Mouse (Mus musculus) liver, adult 10 weeks (tissue): Measurements from ENCODE around the gene Suz12. TPM values are rescaled to one million over a fixed set of nuclear protein-coding genes. Genes with fewer than 3 reads are reported as not detected.

Source experiments
- polyA plus RNA-seq: library from polyadenylated mRNA; stranded (reverse); fragments of 350-450 nt; fragmentation: Illumina TruSeq; extraction: RNeasy Lipid Tissue Mini Kit (QIAGEN cat#74804); gene quantifications from one replicate; pipeline ENCODE4 v1.2.3, GENCODE M21; 2014; ENCODE audit warnings: low read depth, low replicate concordance

Gene Suz12
- 36.8 TPM for polyA plus RNA-seq

DNA sequence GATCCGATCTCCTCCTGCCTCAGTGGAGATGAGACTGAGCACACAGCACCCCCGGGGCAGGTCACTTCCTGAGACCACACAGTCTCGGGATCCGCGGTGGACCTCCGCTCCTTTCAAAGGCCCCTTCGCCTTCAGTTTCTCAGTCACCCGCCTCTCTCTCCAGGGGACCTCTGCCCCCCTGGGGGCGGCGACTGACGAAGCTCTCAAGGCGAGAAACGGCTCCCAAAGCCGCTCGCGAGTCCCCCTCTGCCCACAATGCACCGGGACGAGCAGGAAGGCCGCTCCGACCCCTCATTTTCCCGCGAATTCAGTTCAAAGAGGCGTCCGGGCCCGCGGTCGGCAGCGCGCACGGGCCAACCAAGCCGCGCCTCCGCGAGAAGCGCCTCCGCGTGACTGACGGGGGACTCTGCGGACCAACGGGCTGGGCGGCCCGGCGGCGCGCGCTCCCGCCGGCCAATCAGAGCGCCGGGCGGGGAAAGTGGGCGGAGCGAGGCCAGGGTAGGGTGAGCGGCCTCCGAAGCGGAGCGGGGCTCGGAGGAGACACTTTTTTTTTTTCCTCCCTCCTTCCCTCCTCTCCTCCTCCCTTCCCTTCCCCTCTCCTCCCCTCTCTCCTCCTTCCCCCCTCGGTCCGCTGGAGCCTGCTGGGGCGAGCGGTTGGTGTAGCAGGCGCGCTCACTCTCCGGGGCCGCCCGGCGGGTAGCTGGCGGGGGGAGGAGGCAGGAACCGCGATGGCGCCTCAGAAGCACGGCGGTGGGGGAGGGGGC is at the start of gene Suz12:
Gene Suz12 (plus strand): TSS at position 515 of the 764 bp plus-strand sequence.

DNA sequence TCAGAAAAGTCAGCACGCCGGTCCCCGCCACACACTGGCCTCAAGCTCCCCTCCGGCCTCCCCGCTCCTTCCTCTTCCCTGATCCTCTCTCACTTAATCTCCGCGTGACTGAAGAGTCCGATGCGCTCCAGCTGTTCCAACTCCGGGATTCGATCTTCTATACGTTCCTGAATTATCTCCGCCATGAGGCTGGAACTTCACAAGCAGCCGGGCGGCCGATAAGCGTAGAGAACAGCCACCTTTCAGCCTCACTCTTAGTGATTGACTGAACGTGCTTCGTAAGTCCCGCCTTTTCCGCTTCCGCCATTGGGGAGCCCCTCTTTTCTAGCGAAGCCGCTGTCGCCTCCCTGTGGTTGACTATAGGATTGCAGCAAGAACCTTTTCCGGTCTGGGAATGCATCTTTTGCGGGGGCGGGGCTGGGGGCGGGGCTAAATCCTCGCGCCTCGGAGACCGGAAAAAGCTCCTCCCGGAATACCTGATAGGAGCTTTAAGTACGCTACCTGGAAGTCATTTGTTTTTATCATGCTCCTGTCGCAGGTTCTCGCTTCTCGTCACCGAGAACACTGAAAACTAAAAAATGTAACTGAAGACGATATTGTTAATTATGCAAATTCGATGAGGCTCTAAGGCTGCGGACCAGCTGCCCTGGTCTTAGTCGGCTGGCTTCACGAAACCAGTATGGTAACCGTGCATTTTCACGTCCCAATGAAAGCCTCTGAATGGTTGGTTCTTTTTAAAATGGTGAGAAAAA is 30.6 kb upstream of the Suz12 start, which contains the start of gene Utp6:
Gene Utp6 (minus strand): TSS at position 266 of the 752 bp plus-strand sequence.

GRCm38 (mm10) chr11:80080826-80081728 is 88.2 kb downstream of the Suz12 start, which contains the start of gene Crlf3:
Gene Crlf3, minus strand, starts transcription at chr11:80080991.

Other genes starting within 250 kb of the Suz12 start
- 24.3 TPM for gene Utp6, start 30.7 kb upstream of the Suz12 start, polyA plus RNA-seq
- gene Crlf3, start 87.9 kb downstream of the Suz12 start, polyA plus RNA-seq: 8.9 TPM
- gene Atad5, start 96.3 kb downstream of the Suz12 start, polyA plus RNA-seq: 1.7 TPM
- gene Tefm, start 149.1 kb downstream of the Suz12 start, polyA plus RNA-seq: 22.6 TPM
- 11.0 TPM for gene Adap2, start 161.0 kb downstream of the Suz12 start, polyA plus RNA-seq
- gene Rnf135, start 190.7 kb downstream of the Suz12 start, polyA plus RNA-seq: 8.7 TPM
- gene Rhot1, start 215.9 kb downstream of the Suz12 start, polyA plus RNA-seq: 58.1 TPM